Comparison of ENCODE assay signal across 22 mouse cellular contexts in genomic region chr9:60176311-60176710, GRCm38 (mm10).
"Had no signal": no experiment of that assay in that cellular context is flagged by ENCODE, and none has a peak within 500 bp of the region (broad histone marks: within the 10 kb centered on the region; RNA-seq: fewer than 3 reads in every experiment).

No protein-coding gene starts in this region.

- H3K27me3 ChIP-seq: limb, embryonic 12.5 days; limb, embryonic 15.5 days; liver, embryonic 12.5 days; liver, embryonic 15.5 days; lung, embryonic 15.5 days; neural tube, embryonic 12.5 days; neural tube, embryonic 15.5 days had no signal

- ATAC-seq: intestine, embryonic 16.5 days; liver, embryonic 12.5 days had no signal

- H3K4me1 ChIP-seq: liver, embryonic 12.5 days had no signal

- H3K36me3 ChIP-seq: limb, embryonic 12.5 days; limb, embryonic 15.5 days; liver, embryonic 12.5 days; liver, embryonic 15.5 days; lung, embryonic 15.5 days; neural tube, embryonic 12.5 days; neural tube, embryonic 15.5 days had no signal

- H3K4me2 ChIP-seq: limb, embryonic 12.5 days; limb, embryonic 15.5 days; liver, embryonic 12.5 days; liver, embryonic 15.5 days; lung, embryonic 15.5 days; midbrain, embryonic 11.5 days; neural tube, embryonic 12.5 days; neural tube, embryonic 15.5 days had no signal

- H3K9me3 ChIP-seq: limb, embryonic 12.5 days; limb, embryonic 15.5 days; liver, embryonic 12.5 days; liver, embryonic 15.5 days; lung, embryonic 15.5 days; neural tube, embryonic 12.5 days; neural tube, embryonic 15.5 days had no signal

- H3K9ac ChIP-seq: limb, embryonic 12.5 days; limb, embryonic 15.5 days; liver, embryonic 12.5 days; liver, embryonic 15.5 days; lung, embryonic 15.5 days; neural tube, embryonic 12.5 days; neural tube, embryonic 15.5 days had no signal

- H3K4me3 ChIP-seq: limb, embryonic 12.5 days; limb, embryonic 15.5 days; liver, embryonic 12.5 days; liver, embryonic 15.5 days; lung, embryonic 15.5 days; neural tube, embryonic 12.5 days; neural tube, embryonic 15.5 days had no signal

- DNase-seq: kidney, adult 18-20 months; kidney, adult 9 months; kidney, postnatal 14 days; left cerebral cortex, postnatal 4 days; lung, postnatal 10 days; midbrain, embryonic 14.5 days; right cerebral cortex, adult 18-20 months; right cerebral cortex, postnatal 14 days; right cerebral cortex, postnatal 4 days; thymus, adult 2 months; thymus, postnatal 14 days; thymus, postnatal 4 days had no signal

- H3K27ac ChIP-seq: limb, embryonic 12.5 days; limb, embryonic 15.5 days; liver, embryonic 12.5 days; liver, embryonic 15.5 days; lung, embryonic 15.5 days; neural tube, embryonic 12.5 days; neural tube, embryonic 15.5 days; stomach, postnatal 0 days had no signal
